Mouse (Mus musculus) central nervous system, embryonic 11.5 days (tissue): ENCODE measurements around the gene Btbd35f19. TPM values are rescaled to one million over a fixed set of nuclear protein-coding genes. Genes with fewer than 3 reads are reported as not detected.

Source experiments
- polyA plus RNA-seq: library from polyadenylated mRNA; depleted of rRNA; stranded (reverse); fragments of >200 nt; gene quantifications from 2 replicates; pipeline ENCODE4 v1.2.3, GENCODE M21; 2012; rRNA removed

Btbd35f19 gene
- not detected in 2 replicates for polyA plus RNA-seq

GRCm38 (mm10) chrX:31383818-31384217 is at the start of gene Btbd35f19:
TSS of gene Btbd35f19 (minus strand) at chrX:31383918.

GRCm38 (mm10) chrX:31336154-31336553 is 47.6 kb downstream of the Btbd35f19 start, which contains the start of gene Btbd35f26:
TSS of gene Btbd35f26 (plus strand) at chrX:31336454.

Other genes starting within 250 kb of the Btbd35f19 start
- not detected in 2 replicates for gene Spin2f, start 130.0 kb downstream of the Btbd35f19 start, polyA plus RNA-seq
- gene Btbd35f26, start 47.5 kb downstream of the Btbd35f19 start, polyA plus RNA-seq = not detected in 2 replicates
- not detected in 2 replicates for gene Gm21883, start 190.4 kb upstream of the Btbd35f19 start, polyA plus RNA-seq
- gene Spin2e, start 235.0 kb upstream of the Btbd35f19 start, polyA plus RNA-seq = not detected in 2 replicates